Mouse (Mus musculus) hindbrain, embryonic 10.5 days (tissue): ENCODE results near the gene Chfr. TPM values are rescaled to one million over a fixed set of nuclear protein-coding genes. Genes with fewer than 3 reads are reported as not detected.

Experiments used
- DNase-seq: peaks from one replicate; pipeline ENCODE4 v3.0.0-alpha.2; 2017; ENCODE audit warnings: low spot score
- H3K27ac ChIP-seq: fragments of 300-500 bp; sonication (generic); 2 replicates; pipeline ENCODE4 v1.5.1; 2016; ENCODE audit warnings: mild to moderate bottlenecking, moderate library complexity
- H3K27me3 ChIP-seq: fragments of 300-500 bp; sonication (generic); 2 replicates; pipeline ENCODE4 v1.6.1; 2016; ENCODE audit warnings: mild to moderate bottlenecking; ENCODE audit not compliant: poor library complexity, insufficient read depth, severe bottlenecking
- H3K36me3 ChIP-seq: fragments of 300-500 bp; sonication (generic); 2 replicates; pipeline ENCODE4 v1.6.1; 2016; ENCODE audit warnings: mild to moderate bottlenecking, moderate library complexity
- H3K4me1 ChIP-seq: fragments of 300-500 bp; sonication (generic); replicated peaks from 2 replicates; pipeline ENCODE4 v1.6.1; 2016; ENCODE audit warnings: mild to moderate bottlenecking
- H3K4me3 ChIP-seq: fragments of 300-500 bp; sonication (generic); 2 replicates; pipeline ENCODE4 v1.5.1; 2016; ENCODE audit warnings: mild to moderate bottlenecking, moderate library complexity
- H3K9me3 ChIP-seq: fragments of 300-500 bp; sonication (generic); 2 replicates; pipeline ENCODE4 v1.6.1; 2016; ENCODE audit warnings: mild to moderate bottlenecking, moderate library complexity
- WGBS: fragments of 180-500 bp; shearing (Covaris S2); methylation state at CpG from one replicate; pipeline ENCODE4 v1.1.7; 2016; 5-methylcytosine and 5-hydroxymethylcytosine counted together
- polyA plus RNA-seq: library from polyadenylated mRNA; unstranded; fragments of >200 nt; fragmentation: Nextera tagmentation; extraction: Ambion mirVana; gene quantifications from 2 replicates; pipeline ENCODE4 v1.2.1, GENCODE M21; 2016

Gene Chfr
- polyA plus RNA-seq, 1 experiment from 2014 or later: 63.8 TPM

DNA sequence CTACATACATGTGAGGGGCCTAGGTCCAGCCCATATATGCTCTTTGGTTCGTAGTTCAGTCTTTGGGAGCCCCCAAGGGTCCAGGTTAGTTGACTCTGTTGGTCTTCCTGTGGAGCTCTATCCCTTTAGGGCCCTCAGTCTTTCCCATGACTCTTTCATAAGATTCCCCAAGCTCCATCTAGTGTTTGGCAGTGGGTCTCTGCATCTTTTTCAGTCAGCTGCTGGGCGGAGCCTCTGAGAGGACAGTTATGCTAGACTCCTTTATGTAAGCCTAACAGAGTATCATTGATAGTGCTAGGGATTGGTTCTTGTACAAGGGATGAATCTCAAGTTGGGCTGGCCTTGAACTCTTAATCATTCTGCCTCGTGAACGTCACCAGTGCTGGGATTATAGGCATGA, 84.7 kb downstream of the Chfr start:
- Histone ChIP-seq H3K4me1 (no peaks in the 10 kb centered on the region), H3K27ac (no peak overlapping the region), H3K27me3 (no peaks in the 10 kb centered on the region), H3K9me3 (no peaks in the 10 kb centered on the region), H3K36me3 (peaks cover 96% of the 10 kb centered on the region), H3K4me3 (no peak overlapping the region)
- 93% methylated on average over 4 of the region's 4 CpGs for WGBS
- no peak for DNase-seq

Other genes starting within 250 kb of the Chfr start
- gene Gm15446, start 212.4 kb upstream of the Chfr start, polyA plus RNA-seq: 0.61 and 0.98 TPM in 2 replicates
- gene Zfp932, start 139.3 kb upstream of the Chfr start, polyA plus RNA-seq: 18.0 and 21.0 TPM in 2 replicates
- gene Gm17655, start 63.3 kb upstream of the Chfr start, polyA plus RNA-seq: 4.2 and 5.9 TPM in 2 replicates
- 1.2 and 1.4 TPM in 2 replicates for gene Gm35315, start 41.4 kb upstream of the Chfr start, polyA plus RNA-seq
- 1.3 and 1.6 TPM in 2 replicates for gene Plcxd1, start 35.9 kb upstream of the Chfr start, polyA plus RNA-seq
- gene Gtpbp6, start 27.6 kb upstream of the Chfr start, polyA plus RNA-seq: 37.3 and 37.7 TPM in 2 replicates
- 5.8 and 6.1 TPM in 2 replicates for gene Zfp605, start 25.8 kb upstream of the Chfr start, polyA plus RNA-seq
- 17.2 and 19.5 TPM in 2 replicates for gene Golga3, start 40.9 kb downstream of the Chfr start, polyA plus RNA-seq
- gene Ankle2, start 95.2 kb downstream of the Chfr start, polyA plus RNA-seq: 29.6 and 30.4 TPM in 2 replicates
- gene Pgam5, start 134.1 kb downstream of the Chfr start, polyA plus RNA-seq: 92.7 and 98.0 TPM in 2 replicates
- gene Pxmp2, start 150.3 kb downstream of the Chfr start, polyA plus RNA-seq: 12.1 and 14.4 TPM in 2 replicates
- gene Pole, start 150.5 kb downstream of the Chfr start, polyA plus RNA-seq: 33.4 and 44.2 TPM in 2 replicates
- gene P2rx2, start 207.4 kb downstream of the Chfr start, polyA plus RNA-seq: 0.57 and 0.92 TPM in 2 replicates
- not detected in 2 replicates for gene Lrcol1, start 208.9 kb downstream of the Chfr start, polyA plus RNA-seq